Mouse (Mus musculus) midbrain, embryonic 12.5 days (tissue): Measurements from ENCODE around the gene Gss. TPM values are rescaled to one million over a fixed set of nuclear protein-coding genes. Genes with fewer than 3 reads are reported as not detected.

Experiments
- ATAC-seq: fragments of 200-750 bp; cut with Nextera tagmentation; 2 replicates; pipeline ENCODE4 v1.8.0; 2017; ENCODE audit warnings: low read depth, moderate TSS enrichment, moderate library complexity; ENCODE audit not compliant: low FRiP score
- H3K27ac ChIP-seq: fragments of 300-500 bp; sonication (generic); replicated peaks from 2 replicates; pipeline ENCODE4 v1.5.1; 2016; ENCODE audit warnings: mild to moderate bottlenecking
- H3K27me3 ChIP-seq: fragments of 300-500 bp; sonication (generic); 2 replicates; pipeline ENCODE4 v1.6.1; 2016; ENCODE audit warnings: mild to moderate bottlenecking
- H3K36me3 ChIP-seq: fragments of 300-500 bp; sonication (generic); 2 replicates; pipeline ENCODE4 v1.6.1; 2016
- H3K4me1 ChIP-seq: fragments of 300-500 bp; sonication (generic); 2 replicates; pipeline ENCODE4 v1.6.1; 2016
- H3K4me2 ChIP-seq: fragments of 300-500 bp; sonication (generic); replicated peaks from 2 replicates; pipeline ENCODE4 v1.6.1; 2016; ENCODE audit warnings: mild to moderate bottlenecking, moderate library complexity
- H3K4me3 ChIP-seq: fragments of 300-500 bp; sonication (generic); 2 replicates; pipeline ENCODE4 v1.5.1; 2016; ENCODE audit warnings: mild to moderate bottlenecking
- H3K9ac ChIP-seq: fragments of 300-500 bp; sonication (generic); replicated peaks from 2 replicates; pipeline ENCODE4 v1.6.1; 2016; ENCODE audit warnings: mild to moderate bottlenecking, moderate library complexity
- H3K9me3 ChIP-seq: fragments of 300-500 bp; sonication (generic); 2 replicates; pipeline ENCODE4 v1.6.1; 2016; ENCODE audit warnings: mild to moderate bottlenecking
- WGBS: fragments of 180-500 bp; shearing (Covaris S2); methylation state at CpG from one replicate; pipeline ENCODE4 v1.1.7; 2016; 5-methylcytosine and 5-hydroxymethylcytosine counted together
- polyA plus RNA-seq: library from polyadenylated mRNA; unstranded; fragments of >200 nt; fragmentation: Nextera tagmentation; extraction: Ambion mirVana; gene quantifications from 2 replicates; pipeline ENCODE4 v1.2.1, GENCODE M21; 2016

Gss gene
- polyA plus RNA-seq, 1 experiment from 2014 or later = 15.9 TPM

- no peak overlapping the region for H3K4me2 ChIP-seq
- no peak overlapping the region for H3K27ac ChIP-seq
- no peak overlapping the region for H3K4me3 ChIP-seq
- ATAC-seq = no peak
- no peaks in the 10 kb centered on the region for H3K9me3 ChIP-seq
- H3K36me3 ChIP-seq = no peaks in the 10 kb centered on the region
- H3K27me3 ChIP-seq = no peaks in the 10 kb centered on the region
- H3K4me1 ChIP-seq = peaks cover 12% of the 10 kb centered on the region
- H3K9ac ChIP-seq = no peak overlapping the region
- WGBS = 87% methylated on average over 3 of the region's 3 CpGs
Measured at GRCm38 (mm10) chr2:155588136-155588535, 4.5 kb downstream of the Gss start.

DNA sequence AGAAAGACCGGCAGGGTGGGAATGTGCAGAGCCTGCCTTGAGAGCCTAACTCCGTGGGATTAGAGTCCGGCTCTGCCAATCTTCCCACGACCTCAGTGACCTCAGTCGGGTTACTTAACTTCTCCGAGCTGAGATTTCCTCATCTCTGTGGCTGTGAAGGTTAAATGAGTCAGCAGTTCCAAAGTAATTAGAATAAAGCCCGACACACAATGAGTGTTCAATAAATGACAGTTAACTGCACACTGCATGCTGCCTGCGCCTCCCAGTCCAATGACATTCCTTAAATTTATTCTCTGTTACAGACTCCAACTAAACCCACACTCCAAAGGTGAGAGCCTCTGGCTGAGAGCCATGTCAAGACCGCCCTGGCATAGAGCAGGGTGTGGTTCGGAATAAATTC lies 7.1 kb downstream of the Gss start:
- no peak for ATAC-seq
- Histone ChIP-seq H3K27ac (no peak overlapping the region), H3K4me2 (no peak overlapping the region), H3K4me3 (no peak overlapping the region), H3K36me3 (no peaks in the 10 kb centered on the region), H3K9me3 (no peaks in the 10 kb centered on the region), H3K4me1 (peaks cover 3% of the 10 kb centered on the region; the same call in 1 of the 2 replicates), H3K9ac (no peak overlapping the region; the same call in 1 of the 2 replicates), H3K27me3 (no peaks in the 10 kb centered on the region)
- 37% methylated on average over 10 of the region's 10 CpGs for WGBS

DNA sequence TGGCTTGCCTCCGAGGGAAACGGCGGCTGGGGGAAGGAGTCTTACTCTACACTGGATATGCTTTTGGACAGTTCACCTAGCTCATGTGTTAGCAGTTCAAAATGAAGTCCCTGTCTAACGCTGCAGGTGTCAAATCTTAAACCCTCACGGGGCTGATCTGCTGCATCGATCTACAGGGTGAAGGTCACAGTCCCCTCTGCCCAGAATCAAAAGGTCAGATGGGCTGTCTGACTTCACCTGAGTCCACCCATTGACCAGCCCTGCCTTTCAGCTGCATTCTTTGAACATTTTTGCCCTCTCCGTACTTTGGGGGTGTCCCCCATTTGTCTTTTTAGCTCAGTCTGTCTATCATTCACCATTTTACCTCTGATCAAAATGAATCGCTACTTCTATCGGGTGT lies 7.5 kb downstream of the Gss start:
- H3K4me1 ChIP-seq = peaks cover 3% of the 10 kb centered on the region; the same call in 1 of the 2 replicates
- no peaks in the 10 kb centered on the region for H3K27me3 ChIP-seq
- 56% methylated on average over 9 of the region's 9 CpGs for WGBS
- H3K9me3 ChIP-seq = no peaks in the 10 kb centered on the region
- no peak overlapping the region for H3K4me2 ChIP-seq
- H3K27ac ChIP-seq = no peak overlapping the region
- H3K9ac ChIP-seq = no peak overlapping the region; the same call in 1 of the 2 replicates
- ATAC-seq = no peak
- H3K4me3 ChIP-seq = no peak overlapping the region
- no peaks in the 10 kb centered on the region for H3K36me3 ChIP-seq

- Histone ChIP-seq H3K27ac (no peak overlapping the region), H3K36me3 (no peaks in the 10 kb centered on the region), H3K9me3 (no peaks in the 10 kb centered on the region), H3K4me3 (no peak overlapping the region), H3K4me2 (no peak overlapping the region), H3K4me1 (peaks cover 3% of the 10 kb centered on the region; the same call in 1 of the 2 replicates), H3K27me3 (no peaks in the 10 kb centered on the region), H3K9ac (no peak overlapping the region)
- WGBS = 46% methylated on average over 5 of the region's 5 CpGs
- peak; percentile 49; the same call in 1 of the 2 replicates for ATAC-seq
Measured at GRCm38 (mm10) chr2:155583927-155584530, 8.6 kb downstream of the Gss start.

- H3K4me1 ChIP-seq = peaks cover 3% of the 10 kb centered on the region; the same call in 1 of the 2 replicates
- H3K4me3 ChIP-seq = no peak overlapping the region
Measured at GRCm38 (mm10) chr2:155582996-155583395, 9.6 kb downstream of the Gss start.

GRCm38 (mm10) chr2:155582384-155582995 lies 10.1 kb downstream of the Gss start:
- WGBS = 79% methylated on average over 4 of the region's 4 CpGs
- no peak for ATAC-seq
- Histone ChIP-seq H3K9ac (no peak overlapping the region), H3K36me3 (no peaks in the 10 kb centered on the region), H3K4me3 (no peak overlapping the region), H3K27me3 (no peaks in the 10 kb centered on the region), H3K9me3 (no peaks in the 10 kb centered on the region), H3K27ac (no peak overlapping the region), H3K4me2 (no peak overlapping the region), H3K4me1 (peaks cover 3% of the 10 kb centered on the region; the same call in 1 of the 2 replicates)

More at GRCm38 (mm10) chr2:155582996-155583395, 9.6 kb downstream of the Gss start:
- 87% methylated on average over 5 of the region's 5 CpGs for whole genome bisulfite sequencing
- H3K9ac ChIP-seq = no peak overlapping the region
- no peaks in the 10 kb centered on the region for H3K9me3 ChIP-seq
- no peak overlapping the region for H3K4me2 ChIP-seq
- H3K27ac ChIP-seq = no peak overlapping the region
- no peaks in the 10 kb centered on the region for H3K27me3 ChIP-seq
- H3K36me3 ChIP-seq = no peaks in the 10 kb centered on the region
- ATAC-seq = no peak

DNA sequence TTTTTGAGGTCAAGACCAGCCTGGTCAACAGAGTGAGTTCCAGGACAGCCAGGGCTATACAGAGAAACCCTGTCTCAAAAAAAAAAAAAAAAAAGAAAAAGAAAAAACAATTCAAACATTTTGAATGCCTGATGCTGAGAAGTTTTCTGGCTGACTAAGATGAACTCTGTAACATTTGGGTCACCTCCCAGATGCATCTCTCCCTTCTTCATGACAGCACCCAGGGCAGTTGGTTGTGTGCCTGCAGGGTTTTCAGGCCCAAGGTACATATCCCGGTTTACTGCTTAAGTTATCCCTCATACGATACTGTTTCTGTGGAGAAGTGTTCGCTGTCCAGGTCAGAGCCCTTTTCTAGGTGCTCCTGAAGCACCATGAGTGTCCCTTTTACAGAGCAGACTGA lies 12.3 kb downstream of the Gss start:
- Histone ChIP-seq H3K4me3 (no peak overlapping the region), H3K36me3 (no peaks in the 10 kb centered on the region), H3K4me2 (no peak overlapping the region), H3K9me3 (no peaks in the 10 kb centered on the region), H3K27ac (no peak overlapping the region), H3K4me1 (no peaks in the 10 kb centered on the region), H3K9ac (no peak overlapping the region), H3K27me3 (no peaks in the 10 kb centered on the region)
- 90% methylated on average over 3 of the region's 3 CpGs for WGBS
- no peak for ATAC-seq

- Histone ChIP-seq H3K27me3 (no peaks in the 10 kb centered on the region), H3K4me3 (no peak overlapping the region), H3K36me3 (no peaks in the 10 kb centered on the region), H3K9ac (no peak overlapping the region), H3K9me3 (no peaks in the 10 kb centered on the region), H3K27ac (no peak overlapping the region), H3K4me1 (no peaks in the 10 kb centered on the region), H3K4me2 (no peak overlapping the region)
- 87% methylated on average over 9 of the region's 9 CpGs for WGBS
- no peak for ATAC-seq
Measured at GRCm38 (mm10) chr2:155576656-155577055, 16.0 kb downstream of the Gss start.

- Histone ChIP-seq H3K9me3 (no peaks in the 10 kb centered on the region), H3K27ac (no peak overlapping the region), H3K9ac (no peak overlapping the region), H3K4me3 (no peak overlapping the region), H3K36me3 (no peaks in the 10 kb centered on the region), H3K4me1 (peaks cover 5% of the 10 kb centered on the region; the same call in 1 of the 2 replicates), H3K27me3 (no peaks in the 10 kb centered on the region), H3K4me2 (no peak overlapping the region)
- ATAC-seq = no peak
- 93% methylated on average over 4 of the region's 4 CpGs for WGBS
Measured at GRCm38 (mm10) chr2:155574700-155575099, 17.9 kb downstream of the Gss start.

DNA sequence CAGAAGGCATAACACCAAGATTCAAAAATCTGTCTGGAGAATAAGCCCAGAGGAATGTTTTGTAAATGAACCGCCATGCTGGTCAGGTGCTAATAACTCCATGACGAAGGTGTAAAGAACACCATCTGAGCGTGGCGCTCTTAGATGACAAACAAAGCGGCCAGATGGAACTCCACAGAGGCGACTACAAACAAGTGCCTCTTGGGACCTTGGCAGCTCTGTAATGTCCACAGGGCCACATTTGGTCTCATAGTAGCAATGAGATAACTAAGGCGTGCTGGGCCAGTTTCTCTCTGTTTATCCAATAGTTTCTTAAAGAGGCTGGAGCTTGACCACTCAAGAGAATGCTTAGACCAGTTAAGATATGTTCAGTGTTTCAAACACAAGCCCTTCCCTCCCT lies 18.6 kb downstream of the Gss start:
- 92% methylated on average over 7 of the region's 7 CpGs for WGBS
- no peak overlapping the region for H3K9ac ChIP-seq
- ATAC-seq = no peak
- no peaks in the 10 kb centered on the region for H3K9me3 ChIP-seq
- no peaks in the 10 kb centered on the region for H3K36me3 ChIP-seq
- no peak overlapping the region for H3K4me3 ChIP-seq
- H3K4me2 ChIP-seq = no peak overlapping the region
- H3K27ac ChIP-seq = no peak overlapping the region
- no peaks in the 10 kb centered on the region for H3K27me3 ChIP-seq
- peaks cover 11% of the 10 kb centered on the region; the same call in 1 of the 2 replicates for H3K4me1 ChIP-seq

- no peaks in the 10 kb centered on the region for H3K9me3 ChIP-seq
- no peaks in the 10 kb centered on the region for H3K27me3 ChIP-seq
- H3K27ac ChIP-seq = no peak overlapping the region
- H3K36me3 ChIP-seq = no peaks in the 10 kb centered on the region
- H3K4me2 ChIP-seq = no peak overlapping the region
- H3K9ac ChIP-seq = no peak overlapping the region
- no peak overlapping the region for H3K4me3 ChIP-seq
- no peak for ATAC-seq
- WGBS = 96% methylated on average over 9 of the region's 9 CpGs
- peaks cover 11% of the 10 kb centered on the region; the same call in 1 of the 2 replicates for H3K4me1 ChIP-seq
Measured at GRCm38 (mm10) chr2:155573001-155573400, 19.6 kb downstream of the Gss start.

GRCm38 (mm10) chr2:155569223-155569807 lies 23.3 kb downstream of the Gss start:
- no peaks in the 10 kb centered on the region for H3K27me3 ChIP-seq
- H3K27ac ChIP-seq = no peak overlapping the region
- no peaks in the 10 kb centered on the region for H3K36me3 ChIP-seq
- ATAC-seq = no peak
- H3K4me1 ChIP-seq = peaks cover 11% of the 10 kb centered on the region; the same call in 1 of the 2 replicates
- WGBS = 13% methylated on average over 3 of the region's 3 CpGs
- H3K9me3 ChIP-seq = no peaks in the 10 kb centered on the region
- H3K4me2 ChIP-seq = no peak overlapping the region
- H3K9ac ChIP-seq = no peak overlapping the region
- H3K4me3 ChIP-seq = no peak overlapping the region
